Mouse (Mus musculus) thymus, postnatal 4 days (tissue): ENCODE data around the gene Plxna2.

Source experiments
- DNase-seq: peaks from one replicate; pipeline ENCODE4 v3.0.0; 2021

Plxna2 gene

DNA sequence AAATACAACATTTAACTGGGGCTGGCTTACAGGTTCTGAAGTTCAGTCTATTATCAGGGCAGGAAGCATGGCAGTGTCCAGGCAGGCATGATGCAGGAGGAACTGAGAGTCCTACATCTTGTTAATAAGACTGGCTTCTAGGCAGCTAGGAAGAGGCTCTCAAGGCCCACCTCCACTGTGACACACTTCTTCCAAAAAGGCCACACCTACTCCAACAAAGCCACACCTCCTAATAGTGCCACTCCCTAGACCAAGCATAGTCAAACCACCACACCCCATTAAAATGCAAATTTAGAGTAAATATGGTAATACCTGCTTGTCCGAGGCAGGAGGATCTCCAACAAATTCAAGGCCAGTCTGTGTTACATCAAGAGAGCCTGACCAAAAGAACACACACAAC, 156.7 kb downstream of the Plxna2 start:
- DNase-seq, result no peak

DNA sequence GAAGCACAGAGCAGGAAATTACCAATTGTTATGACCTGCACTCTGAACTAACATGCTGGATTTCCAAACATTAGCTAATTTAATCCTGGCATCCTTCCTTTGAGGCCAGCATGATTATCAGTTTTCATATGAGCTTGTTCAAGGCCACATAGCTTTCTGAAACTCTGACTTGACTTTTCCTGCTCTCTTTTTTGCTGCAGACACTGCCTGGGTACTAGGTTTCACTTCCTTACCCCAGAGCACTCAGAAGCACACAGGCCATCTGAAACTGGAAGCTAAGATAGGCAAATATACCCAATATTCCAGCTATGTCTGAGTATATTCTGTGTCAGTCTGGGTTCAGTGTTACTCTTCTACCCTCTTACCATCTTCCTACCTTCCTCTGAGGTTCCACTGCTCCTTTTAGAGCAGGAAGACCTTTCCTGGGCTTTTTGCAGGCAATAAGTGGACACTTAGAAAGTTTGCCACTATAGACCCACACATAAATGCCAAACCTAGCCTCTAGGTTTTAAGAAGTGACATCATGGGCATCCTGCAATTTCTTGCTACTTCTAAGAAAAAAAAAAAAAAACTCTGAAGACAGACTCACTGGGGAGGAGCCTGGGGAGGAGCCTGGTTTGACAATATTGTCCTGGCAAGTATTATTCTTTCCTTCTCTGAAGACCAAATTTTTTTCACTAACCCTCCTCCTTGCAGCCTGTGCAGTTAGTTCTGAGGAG, 157.8 kb downstream of the Plxna2 start:
- no peak for DNase-seq

DNA sequence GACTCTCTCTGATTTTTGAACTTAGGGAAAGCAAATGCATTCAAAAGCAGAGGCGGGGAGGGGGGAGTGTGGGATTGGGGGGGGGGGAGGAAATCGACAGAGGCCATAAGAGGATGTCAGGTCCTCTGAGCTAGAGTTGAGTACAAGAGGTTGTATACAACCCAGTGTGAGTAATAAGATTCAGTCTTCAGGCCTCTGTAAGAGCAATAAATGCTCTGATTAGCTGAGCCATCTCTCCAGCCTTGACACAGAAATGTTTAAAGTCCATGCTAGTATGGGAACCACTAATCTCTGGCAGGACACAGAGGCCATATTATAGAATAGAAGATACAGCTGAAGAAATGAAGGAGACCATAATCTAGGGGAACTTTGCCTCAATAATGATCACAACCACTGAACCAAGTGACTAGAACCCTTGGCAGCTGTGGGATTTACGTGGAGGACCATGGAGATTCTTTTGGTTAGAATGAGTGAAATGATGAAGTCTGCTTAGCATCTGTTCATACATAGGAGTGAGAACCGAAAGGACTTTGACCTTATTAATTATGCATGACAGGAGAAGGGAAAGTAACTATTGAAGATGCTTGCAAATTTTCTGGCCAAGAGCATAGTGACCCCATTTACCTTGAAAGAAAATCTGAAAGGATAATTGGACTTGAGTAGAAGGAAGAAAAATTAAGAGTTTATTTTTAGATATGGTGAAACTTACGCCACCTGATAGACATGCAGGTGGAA, 158.7 kb downstream of the Plxna2 start:
- DNase-seq, result no peak

DNA sequence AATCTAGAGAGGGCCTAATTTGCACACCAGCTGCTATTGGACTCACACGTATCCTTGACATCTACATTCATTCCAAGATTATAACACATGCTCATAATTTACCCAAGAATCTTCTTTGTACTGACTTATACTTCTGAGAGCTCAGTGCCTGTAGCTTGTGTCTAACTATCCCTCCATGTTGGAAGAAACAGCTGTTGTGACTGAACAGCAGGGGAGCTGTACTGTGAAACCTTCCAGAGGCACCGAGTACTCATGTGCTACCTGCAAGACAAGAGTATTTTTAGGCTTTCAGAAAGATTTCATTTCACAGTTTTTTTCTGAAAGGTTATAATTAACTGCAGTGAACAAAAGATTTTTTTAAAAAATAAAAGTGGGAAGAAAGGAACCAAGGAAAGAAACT, 159.6 kb downstream of the Plxna2 start:
- no peak for DNase-seq

DNA sequence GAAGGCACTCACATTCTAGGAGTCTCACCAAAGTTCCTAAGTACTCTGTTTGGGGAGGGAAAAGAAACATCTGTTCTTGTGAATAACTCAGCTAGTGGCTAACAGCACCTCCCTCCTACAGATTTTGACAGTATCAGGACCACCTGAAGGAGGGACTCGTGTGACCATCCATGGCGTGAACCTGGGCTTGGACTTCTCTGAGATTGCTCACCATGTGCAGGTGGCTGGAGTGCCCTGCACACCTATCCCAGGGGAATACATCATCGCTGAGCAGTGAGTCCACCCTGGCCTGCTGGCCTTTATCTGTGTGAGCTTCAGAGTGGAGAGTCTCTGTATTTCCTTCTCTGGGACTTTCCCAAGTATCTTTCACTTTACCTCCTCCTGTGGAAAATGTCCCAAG, 162.4 kb downstream of the Plxna2 start:
- DNase-seq, result no peak

DNA sequence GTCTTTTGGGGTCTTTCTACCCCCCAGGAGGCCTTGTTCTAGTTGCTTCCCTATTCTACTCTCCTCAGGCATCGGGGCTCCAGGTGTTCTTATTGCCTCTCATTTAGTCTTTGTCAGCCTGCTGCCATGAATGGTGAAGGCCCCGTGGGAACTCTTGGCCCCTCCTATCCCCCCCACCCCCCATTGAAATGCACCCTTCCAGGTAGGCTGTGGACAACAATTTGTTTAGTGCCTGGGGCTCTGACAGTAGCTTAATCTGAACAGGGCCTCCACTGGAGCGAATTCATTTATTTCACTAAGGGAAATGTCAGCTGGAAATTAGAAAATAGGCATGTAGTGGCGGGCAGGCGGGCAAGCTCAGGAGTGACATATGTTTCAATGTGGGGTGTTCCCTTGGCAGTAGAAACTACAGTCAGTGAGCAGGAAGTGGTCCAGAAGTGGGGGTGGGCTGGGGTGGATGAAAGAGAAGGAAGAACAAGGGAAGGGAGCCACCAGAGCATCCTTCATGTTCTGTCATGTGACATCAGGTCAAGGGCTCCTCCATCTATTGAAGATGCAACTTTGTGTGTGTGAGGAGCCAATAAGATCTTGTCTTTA, 162.9 kb downstream of the Plxna2 start:
- DNase-seq, result no peak

DNA sequence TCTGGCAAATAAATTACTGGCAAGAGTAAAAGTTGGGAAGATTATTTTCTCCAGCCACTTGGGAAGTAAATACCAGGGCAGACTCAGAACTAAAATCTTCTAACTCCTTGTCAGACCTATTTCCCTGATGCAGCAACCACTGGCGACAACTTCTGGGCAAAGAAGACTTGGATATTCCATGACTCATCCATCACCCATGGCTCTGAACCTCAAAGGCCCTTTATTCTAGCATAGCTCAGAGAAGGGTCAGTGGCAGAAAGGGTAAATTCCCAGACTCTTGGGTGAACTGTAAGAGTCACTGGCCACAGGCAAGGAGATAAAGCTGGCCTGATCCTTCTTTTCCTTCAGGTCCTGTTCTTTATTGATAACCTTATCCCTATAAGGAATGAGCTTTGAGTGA, 163.5 kb downstream of the Plxna2 start:
- no peak for DNase-seq

DNA sequence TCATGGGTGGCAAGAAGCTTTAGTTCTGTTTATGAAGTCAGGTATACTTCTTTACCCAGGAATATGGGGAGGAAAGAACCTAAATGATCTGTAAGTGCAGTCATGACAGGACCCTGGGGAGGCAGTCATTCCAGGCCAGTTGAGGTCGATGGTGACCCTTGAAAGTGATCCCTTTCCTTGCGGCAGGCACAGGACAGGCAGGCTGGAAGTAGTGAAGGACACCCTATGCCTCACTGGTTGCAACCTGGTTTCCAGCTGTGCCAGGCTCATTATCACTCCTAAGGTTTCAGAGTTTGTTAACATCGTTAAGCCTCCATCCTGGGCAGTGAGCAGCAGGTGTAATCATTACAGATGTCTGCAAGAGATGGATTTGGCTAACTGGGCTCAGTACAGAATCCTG, 164.3 kb downstream of the Plxna2 start:
- DNase-seq, result no peak

DNA sequence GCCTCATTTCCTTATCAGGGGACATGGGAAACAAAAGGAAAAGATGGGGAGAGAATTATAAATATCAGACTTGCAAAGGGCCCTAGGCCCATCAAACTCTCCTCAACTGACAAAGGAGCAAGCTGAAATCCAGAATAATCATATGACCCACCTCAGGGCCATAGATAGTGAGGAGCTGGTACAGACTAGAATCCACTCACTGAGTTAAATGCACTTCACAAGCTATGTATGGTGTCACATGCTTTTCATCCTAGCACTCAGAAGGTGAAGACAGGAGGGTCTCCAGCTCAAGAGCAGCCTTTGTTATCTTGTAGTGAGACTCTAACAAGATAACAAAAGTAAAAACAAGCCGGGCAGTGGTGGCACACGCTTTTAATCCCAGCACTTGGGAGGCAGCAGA, 169.6 kb downstream of the Plxna2 start:
- no peak for DNase-seq

DNA sequence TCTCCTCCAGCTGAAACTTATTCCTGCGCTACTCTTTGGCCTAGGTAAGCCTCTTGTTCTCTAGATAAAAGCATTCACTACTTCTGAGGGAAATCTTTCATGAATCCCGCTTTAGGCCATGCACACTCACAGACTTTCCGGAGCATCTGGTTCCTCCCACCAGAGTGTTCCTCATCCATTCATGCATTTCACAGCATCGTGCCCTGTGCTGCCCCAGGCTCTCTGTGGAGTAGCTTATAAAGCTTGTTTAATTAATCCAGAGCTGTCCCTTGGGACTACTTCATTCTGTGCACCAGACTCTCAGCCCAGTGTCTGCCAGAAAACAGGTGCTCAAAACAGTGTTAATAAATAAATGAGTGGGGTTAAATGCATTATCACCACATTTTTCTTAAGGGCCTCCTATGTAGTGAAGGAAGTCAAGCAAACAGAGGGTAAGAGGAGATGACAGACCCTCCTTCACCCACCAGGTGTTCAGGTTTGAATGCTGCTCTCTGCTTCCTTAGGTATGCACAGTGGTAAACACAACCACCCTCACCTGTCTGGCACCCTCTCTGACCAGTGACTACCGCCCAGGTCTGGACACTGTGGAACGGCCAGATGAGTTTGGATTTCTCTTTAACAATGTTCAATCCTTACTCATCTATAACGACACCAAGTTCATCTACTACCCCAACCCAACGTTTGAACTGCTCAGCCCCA, 175.4 kb downstream of the Plxna2 start:
- DNase-seq, result no peak

DNA sequence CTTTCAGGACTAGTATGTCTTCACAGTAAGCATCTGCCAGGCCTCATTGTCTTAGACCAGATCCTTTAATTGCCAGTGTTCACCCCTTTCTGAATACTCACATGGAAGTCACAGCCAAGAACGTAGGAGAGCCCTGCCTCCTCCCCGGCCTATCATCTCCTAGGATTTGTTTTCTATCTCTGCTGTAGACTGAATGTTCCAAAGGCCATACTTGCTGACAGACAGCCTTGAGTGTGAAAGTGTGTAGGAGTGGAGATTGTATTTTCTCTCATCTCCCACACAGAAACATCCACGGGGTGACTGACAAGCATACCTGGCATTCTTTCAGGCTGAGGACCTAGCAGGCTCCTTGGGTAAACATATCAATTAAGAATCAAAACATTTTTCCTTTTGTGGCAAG, 177.3 kb downstream of the Plxna2 start:
- DNase-seq, result no peak

DNA sequence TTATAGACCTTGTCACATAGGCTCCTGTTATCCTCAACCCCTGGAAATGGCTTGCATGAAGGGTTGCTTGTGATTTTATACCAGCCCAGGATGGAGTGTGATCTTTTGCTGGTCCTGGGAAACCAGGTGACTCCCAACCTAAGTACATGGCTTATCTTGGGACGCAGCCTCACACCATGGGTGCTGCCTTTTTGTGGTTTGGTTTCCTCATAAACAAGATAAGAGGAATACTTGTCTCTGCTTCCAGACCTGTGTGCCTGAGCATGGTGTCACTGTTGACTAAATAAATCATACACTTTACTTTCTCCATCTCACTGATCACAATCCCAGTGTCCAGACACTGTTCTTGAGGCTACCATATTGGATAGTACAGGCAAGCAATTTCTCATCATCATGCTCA, 179.8 kb downstream of the Plxna2 start:
- DNase-seq, result no peak

DNA sequence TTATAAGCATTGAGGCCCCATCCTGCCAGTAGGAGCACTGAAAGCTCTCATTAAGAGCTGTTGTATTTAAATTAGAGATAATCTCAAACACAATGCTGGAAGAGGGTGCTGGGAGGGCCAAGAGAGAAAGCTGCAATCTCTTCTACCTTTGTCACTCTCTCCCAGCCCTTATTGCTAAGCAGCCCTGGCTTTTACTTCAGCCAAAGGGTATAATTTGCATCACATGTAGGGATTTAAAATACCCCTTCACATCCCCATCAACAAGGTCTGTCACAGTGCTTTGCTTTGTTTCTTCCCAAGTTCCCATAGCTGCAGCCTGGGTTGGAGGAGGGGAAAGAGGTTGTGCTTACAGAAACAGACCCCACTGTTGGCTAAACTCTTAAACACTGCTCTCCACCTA, 180.5 kb downstream of the Plxna2 start:
- no peak for DNase-seq

DNA sequence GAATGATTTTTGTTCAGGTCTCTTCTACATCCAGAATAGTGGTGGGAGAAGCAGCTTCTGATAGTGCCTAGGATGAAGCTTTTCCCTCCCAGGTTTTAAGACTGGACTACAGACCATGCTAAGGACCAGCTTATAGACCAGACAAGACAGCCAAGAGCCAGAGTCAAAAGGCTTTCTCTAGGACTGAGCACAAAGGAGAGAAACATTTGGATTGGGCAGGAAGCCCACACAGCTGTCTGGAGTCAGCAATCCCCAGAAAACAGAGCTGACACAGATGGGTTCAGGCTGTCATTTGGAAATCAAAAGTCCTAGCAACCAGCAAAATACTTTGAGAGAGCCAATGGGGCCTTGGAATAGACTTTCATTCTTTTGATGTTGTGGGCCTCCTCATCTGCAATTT, 190.2 kb downstream of the Plxna2 start:
- no peak for DNase-seq

DNA sequence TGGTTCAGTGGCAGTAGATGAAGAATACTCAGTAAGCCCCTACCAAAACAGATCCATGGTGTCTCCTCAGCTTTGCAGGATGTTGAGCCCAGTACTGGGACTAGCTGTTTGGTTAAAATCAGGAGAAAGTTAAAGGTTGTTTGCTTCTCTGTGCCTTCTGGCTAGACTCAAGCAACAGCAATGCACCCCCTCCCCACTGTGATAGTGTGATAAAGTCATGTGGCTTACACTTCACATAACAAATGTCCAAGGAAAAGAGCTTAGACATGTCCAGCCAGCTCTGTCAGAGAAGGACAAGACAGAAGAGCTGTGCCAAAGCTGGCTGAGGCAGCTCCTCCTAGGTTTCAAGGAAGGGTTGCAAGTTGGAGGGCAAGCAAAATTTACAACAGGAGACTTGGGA, 190.7 kb downstream of the Plxna2 start:
- DNase-seq, result no peak

DNA sequence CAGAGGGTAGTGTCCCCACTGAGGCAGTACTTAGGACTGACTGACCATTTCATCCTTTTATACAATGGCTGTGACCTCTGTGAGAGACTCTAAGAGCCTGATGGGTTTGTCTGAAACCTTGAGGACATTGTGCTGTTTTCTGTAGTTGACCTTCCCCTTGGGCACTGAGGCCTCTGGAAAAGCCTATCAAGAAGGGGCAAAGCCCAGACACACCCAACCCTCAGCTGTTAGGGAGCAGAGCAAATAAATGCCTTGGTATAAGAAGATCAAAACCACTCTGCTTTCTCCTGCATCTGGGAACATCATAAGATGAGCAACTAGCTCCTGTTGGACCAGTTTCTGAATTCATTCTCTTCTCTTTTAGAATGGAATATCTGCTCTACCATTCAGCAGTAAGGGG, 191.6 kb downstream of the Plxna2 start:
- no peak for DNase-seq

DNA sequence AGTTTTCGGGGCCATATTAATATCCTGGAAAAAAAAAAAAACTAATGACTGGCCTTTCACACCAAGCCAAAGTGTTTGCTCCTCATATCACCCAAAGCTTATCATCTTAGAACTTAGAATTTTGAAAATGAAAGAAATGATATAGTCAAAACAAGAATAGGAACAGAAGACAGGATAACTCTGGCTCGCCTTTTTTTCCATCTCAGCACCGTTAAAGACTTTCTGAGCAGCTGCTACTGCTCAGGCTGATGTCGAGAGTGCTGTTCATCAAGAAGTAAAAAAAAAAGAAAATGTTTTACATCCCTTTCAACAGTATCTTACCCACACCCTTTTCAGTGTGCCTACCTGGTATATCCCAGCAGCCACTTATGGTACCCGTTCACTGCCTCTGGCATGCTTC, 196.2 kb downstream of the Plxna2 start:
- DNase-seq, result no peak

DNA sequence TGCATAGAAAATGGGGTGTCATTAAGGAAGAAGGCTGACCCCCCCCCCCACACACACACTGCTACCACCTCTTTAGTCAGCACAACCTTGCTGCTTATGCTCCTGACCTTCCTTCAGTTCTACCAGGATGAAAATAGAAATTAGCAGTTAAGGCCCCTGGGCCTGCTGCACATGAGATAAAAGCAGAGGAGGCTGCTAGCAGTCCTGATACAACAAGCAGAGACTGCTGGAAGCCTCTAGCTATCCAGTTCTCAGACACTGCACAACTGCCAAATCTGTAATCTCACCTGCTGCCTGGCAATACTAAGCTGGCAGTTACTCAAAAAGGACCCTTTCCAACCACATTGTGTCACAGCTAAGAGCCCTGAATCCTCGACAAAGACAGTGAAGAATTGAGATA, 197.5 kb downstream of the Plxna2 start:
- no peak for DNase-seq

DNA sequence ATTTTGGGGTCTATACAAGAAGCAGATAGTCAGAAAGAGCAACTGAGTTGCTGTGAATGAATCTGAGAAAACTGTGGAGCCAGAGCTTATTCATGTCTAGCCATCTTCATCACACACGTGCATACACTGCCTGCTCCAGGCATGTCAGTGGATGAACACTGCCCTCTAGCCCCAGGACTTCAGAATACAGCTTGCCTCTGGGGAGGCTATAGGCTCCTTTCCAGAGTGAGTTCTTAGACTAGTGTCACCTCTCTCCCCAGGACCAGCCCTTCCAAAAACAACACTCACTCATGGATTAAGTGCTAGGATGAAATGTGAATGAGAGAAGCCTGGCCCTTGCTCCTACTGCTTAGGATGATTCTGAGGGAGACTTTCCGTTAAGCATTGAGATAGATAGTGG, 198.9 kb downstream of the Plxna2 start:
- peak; percentile 66 for DNase-seq

DNA sequence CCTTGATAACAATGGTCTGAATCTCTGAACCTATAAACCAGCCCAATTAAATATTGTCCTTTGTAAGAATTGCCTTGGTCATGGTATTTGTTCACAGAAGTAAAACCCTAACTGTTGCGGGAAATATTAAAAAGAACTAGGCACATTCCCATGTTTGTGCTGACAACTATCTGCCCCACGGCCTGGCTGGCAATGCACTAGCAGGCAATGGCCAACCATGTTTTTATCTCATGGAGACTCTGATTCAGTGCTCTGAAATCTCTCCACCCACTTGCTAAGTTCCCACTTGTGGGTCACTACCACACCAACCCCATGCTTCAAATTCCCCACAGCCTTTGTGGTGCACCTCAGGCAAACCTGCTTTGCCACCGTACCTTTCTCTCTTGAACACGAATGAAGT, 202.9 kb downstream of the Plxna2 start:
- DNase-seq, result no peak

DNA sequence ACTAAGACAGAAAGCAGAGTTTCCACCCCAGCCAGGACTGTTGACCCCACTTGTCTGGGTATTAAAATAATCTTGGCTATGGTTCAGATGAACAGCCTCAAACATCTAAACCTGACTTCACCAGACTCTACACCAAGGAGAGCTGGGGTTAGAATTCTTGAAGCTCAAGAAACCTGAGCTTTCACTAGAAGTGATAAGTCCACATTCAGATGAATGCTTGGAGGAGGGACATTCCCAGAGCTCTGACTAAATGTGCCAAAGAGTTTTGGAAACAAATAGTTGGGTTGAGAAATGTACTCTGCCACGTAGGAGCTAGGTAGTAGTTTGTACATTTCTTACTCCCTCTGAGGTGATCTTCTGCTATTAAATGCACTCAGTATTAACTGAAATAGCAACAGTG, 203.7 kb downstream of the Plxna2 start:
- no peak for DNase-seq

DNA sequence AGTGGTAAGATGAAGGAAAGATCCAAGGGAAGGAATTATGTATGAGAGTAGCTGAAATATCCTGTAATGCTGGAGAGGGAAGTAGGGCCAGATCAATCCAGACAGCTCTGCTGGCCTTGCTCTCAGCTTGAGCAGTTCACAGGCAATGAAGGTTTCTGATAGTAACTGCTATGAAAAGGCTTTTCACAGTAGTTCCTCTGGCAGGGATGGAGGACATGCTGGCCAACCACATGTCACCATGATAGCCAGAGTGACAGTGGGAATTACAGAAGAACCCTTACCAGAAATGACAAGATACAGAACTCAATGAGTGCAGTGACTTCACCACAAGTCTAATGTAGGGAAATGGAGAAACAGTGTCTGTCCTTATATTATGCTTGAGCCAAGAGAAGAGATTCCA, 210.3 kb downstream of the Plxna2 start:
- no peak for DNase-seq

DNA sequence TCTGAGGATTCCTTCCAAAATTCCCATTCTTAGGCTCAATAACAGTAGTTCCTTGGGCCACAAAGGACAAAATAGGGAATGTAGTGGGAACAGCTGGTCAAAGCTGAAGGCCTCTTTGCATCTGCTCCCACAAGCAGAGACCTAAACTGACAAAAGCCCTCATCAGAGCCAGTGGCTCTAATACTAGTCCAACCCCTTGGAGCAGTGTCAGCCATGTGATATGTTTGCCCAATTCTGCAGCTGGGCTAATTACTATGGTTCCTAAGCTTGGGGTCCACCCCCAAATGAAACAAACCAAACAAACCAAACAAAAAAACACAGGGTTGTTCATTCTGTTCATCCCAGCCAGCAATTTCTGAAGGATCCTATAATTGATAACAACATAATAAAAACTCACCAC, 217.2 kb downstream of the Plxna2 start:
- no peak for DNase-seq

DNA sequence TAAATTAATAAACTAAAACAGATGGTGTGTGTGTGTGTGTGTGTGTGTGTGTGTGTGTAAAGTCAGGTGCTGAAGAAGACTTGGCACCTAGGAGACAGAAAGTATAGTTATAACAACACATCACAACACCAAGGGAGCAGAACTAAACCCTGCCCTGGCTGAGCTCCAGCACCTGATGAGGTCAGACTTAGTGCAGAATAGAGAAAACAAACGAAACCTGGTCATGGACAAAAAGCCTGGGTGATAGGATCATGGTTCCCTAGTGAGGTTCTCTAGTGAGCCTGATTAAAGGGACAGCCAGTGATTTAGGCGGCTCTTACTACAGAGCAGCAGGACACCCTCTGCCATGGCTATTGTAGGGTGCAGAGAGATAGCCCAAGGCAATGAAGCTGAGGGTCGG, 218.2 kb downstream of the Plxna2 start:
- DNase-seq, result no peak
